Mouse (Mus musculus): ENCODE measurements around the gene Eno1. TPM values are rescaled to one million over a fixed set of nuclear protein-coding genes. Genes with fewer than 3 reads are reported as not detected.

Gene Eno1
- polyA plus RNA-seq, 1 experiment: 500 TPM

DNA sequence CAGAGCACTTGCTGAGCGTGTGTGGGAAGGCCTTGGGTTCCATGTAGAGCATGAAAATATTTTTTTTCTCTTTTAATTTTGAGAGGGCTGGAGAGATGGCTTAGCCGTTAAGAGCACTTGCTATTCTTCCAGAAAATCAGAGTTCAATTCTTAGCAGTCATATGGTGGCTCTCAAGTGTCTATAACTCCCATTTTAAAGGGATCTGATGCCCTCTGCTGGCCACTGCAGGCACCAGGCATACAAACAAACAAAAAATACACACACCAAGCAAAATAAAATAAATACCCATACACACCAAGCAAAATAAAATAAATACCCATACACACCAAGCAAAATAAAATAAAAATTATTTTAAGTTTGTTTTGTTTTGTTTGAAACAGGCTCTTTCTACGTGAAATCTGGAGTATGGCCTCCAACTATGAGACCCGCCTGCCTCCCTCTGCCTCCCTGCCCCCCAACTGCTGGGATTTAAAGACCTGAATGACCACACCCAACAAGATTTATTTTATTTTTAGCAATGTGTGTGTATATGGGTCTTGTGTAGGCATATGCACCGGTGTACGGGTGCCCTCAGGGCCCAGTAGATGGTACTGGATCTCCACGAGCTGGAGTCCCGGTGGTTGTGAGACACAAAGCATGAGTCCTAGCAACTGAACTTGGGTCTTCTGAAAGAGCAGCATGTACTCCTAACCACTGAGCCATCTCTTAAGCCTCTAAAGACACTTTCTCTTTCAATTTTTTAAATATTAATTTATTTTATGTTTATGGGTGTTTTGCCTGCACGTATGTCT lies 16.8 kb upstream of the Eno1 start:
- no peak for TF ChIP-seq GATA1 (IDR thresholded peaks at IDR 0.05; ENCODE audit: low read length)

DNA sequence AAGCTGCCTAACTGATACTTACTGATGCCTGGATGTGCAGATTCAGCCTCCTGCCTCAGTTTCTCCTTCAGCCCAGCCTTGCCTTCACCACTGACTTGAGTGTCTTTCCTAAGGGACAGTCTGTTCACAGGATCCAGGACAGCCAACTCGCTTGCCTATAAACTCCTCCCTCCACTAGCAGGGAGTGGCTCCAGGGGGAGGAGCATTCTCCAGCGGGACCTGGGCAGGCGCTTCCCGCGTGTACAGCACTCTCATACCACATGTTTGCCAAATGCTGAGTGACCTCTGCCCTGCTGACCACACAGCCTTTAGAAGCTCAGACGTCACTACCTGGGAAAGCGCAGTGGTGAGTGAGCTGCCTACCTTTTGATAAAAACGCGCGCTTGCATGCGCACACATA lies 15.9 kb upstream of the Eno1 start:
- no peak for TF ChIP-seq GATA1 (IDR thresholded peaks at IDR 0.05; ENCODE audit: low read length)

DNA sequence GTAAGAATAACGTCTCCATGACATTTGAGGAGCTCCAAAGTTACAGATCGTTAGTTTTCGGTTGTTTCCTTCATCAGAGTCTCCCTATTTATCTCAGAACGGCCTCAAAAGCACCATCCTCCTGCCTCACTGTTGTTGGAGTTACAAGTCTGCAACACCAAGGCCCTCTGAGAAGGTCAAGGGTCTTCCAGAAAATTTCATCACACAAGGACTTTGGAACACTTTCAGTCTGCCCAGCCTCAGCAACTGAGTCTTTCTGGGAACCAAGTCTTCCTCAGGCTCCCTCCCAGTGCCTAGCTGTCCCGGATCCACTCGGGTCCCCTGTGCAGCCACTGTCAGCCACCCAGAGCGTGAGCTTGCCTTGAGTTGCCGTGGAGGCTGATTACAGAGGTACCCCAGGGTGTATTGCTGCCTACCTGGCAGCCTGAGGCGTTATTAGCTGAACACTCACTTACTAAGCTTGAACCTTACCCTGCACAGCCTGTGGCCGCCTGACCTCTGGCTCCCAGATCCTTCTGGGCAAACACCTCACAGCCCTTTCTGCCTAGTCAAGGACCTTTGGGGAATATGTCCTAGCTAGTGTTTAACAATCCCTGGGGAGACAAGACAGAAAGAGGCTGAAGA lies 15.4 kb upstream of the Eno1 start:
- TF ChIP-seq GATA1 (IDR thresholded peaks at IDR 0.05; ENCODE audit: low read length): no peak

DNA sequence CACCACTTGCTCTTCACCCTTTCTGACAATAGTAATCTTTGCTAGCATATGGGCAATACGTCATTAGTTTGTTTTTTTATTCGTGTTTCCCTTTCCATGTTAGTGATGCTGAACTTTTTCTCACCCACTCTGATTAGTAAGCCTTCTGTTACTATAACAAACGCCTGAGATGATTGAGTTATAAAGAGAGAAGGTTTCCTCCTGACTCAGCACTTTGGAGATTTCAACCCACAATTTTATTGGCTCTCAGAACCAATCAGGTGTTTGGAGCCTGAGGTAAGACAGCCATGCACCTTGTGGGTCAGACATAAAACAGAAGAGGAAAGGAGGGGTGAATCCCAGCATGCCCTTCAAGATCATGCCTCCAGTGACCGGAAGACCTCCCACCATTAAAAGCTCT lies 12.7 kb upstream of the Eno1 start:
- no peak for TF ChIP-seq GATA1 (IDR thresholded peaks at IDR 0.05; ENCODE audit: low read length)

DNA sequence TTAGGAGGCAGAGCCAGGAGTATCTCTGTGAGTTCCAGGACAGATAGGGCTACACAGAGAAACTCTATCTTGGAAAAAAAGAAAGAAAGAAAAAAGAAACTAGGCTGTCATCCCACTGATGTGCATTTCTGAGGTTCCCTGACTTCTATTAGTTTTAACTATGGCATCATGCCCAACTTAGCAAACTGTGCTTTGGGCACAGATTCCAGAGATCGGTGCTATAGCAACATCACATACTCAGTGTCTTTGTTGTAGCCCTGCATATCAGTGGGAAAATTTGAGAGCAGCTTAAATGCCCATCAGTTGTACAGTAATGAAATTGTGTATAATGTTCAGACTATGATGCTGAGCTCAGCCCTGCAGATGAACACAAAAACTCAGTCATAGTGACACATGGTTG lies 10.8 kb upstream of the Eno1 start:
- TF ChIP-seq GATA1 (IDR thresholded peaks at IDR 0.05; ENCODE audit: low read length): no peak

DNA sequence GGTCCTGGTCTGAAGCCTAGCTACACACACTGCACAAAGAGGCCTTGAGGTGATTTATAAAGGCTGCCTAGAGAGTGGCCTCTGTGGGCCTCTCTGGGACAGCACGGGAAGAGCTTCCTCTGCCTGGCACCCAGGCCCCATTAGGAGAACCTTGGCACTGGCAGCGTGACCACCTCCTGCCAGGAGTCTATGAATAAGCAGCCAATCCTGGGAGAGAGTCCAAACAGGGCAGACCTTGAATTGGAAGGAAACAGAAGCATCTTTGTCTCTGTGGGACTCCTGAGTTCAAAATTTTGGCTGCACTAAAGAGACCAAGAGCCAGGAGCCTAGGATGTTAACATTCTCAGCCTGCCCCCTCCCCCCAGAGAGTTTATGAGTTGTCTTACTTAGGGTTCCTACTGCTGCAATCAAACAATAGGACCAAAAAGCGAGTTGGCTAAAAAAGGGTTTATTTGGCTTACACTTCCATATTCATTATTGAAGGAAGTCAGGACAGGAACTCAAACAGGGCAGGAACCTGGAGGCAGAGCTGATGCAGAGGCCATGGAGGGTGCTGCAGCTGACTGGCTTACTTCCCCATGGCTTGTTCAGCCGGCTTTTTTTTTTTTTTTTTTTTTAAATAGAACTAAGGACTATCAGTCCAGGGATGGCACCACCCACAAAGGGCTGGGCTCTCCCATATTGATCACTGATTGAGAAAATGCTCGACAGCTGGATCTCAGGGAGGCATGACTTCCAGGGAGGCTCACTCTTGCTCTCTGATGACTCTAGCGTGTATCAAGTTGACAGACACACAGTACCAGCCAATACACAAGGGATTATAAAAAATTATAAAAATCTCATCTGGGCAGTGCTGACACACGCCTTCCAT lies 9.5 kb upstream of the Eno1 start:
- TF ChIP-seq GATA1 (IDR thresholded peaks at IDR 0.05; ENCODE audit: low read length): no peak

DNA sequence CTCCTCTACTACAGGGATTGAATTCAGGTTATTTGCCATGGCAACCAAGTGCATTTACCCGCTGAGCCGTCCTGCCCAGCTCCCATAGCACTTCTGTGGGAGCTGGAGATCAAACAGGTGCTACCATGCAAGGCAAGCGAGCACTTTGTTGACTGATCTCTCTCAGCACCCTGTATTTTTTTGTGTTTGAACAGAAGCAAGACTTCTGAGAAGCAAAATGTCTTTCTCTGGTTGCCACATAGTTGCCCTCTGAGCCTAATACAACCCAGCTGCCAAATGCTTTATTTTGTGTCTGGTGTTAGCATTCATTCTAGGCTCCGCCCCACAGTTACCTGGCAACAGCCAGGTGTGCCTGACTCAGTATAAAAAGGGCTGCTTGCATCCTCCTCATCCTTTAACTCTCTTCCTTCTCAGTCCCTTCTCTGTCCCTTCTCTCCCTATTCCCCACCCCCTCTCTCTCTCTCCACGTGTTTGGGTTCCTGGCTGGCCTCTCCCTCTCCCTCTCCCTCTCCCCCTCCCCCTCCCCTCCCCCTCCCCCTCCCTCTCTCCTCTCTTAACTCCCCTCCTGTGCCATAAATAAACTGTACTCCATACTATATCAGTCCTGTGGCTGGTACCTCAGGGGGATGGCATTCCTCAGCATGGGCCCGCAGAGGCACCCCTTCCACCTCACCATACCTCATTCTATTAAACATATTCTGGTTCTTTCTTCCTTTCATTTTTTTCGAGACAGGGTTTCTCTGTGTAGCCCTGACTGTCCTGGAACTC lies 7.8 kb upstream of the Eno1 start:
- TF ChIP-seq GATA1 (IDR thresholded peaks at IDR 0.05; ENCODE audit: low read length): no peak

DNA sequence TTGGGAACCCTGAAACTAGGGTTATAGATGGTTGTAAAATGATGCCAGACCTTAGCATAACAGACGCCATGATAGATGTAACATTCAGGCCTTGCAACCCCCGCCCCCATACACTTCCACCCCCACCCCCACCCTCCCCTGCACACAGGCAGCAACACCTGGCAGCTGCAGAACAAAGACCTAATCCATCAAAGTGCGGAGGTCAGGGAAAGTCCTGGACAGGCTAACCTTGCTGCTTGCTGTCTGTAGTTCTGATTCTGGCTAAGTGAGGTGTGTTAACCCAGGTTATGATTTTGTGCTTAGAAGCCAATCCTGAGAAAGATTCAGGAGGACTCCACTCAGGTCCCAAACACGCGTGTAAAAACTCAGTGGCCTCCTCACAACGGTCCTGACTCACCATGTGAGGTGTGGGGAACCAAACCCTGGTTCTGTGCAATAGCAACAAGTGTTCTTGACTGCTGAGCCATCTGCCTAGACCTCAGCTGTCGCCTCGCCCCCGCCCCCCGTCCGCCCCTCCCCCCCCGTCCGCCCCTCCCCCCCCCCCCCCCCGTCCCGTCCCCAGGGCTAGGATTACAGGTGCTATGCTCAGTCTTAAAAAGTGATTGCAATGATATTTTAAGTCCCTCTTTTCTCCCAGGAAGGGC lies 6.7 kb upstream of the Eno1 start:
- no peak for TF ChIP-seq GATA1 (IDR thresholded peaks at IDR 0.05; ENCODE audit: low read length)

DNA sequence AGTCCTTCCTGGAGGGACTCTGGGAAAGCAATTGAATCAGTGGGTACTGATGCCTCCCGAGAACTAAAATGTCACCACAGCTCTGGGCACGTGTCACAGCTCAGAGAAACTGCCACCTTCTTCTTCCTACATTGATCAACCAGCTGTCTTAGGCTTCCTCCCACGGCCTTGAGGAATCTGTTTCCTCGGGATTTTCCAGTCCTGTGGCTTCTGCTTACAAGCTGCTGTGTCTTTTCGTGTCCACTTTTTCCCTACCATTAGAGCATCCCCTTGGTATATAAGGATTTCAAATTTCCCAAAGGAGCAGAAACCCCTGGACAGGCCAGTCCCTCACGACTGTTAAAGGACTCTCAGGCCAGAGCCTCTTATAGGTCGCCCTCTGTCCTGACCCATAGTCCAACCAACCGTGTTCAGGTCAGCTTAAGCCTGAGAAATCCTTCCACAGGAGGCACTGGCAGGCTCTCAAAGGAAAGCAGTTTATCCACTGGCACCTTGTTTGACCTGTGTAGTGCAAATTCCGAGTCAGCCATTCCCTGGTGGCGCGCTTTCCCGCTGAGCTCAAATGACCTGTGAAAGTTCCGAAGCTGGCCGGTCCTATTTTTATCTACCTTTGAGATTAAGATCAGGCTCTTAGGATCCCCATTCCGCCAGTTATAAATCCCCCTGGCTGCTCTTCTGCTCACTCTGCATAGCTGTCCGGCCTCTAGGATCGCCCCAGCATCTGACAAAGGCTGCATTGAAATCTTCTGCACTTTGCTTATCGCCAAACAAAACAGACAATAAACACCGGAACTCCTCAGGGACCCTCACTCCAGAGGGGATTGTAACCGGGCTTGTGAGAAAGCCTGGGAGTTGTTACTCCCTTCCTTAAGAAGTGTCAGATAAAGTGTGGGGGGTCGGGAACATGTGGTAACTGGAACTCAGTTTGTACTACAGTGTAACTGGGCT lies 5.8 kb upstream of the Eno1 start:
- TF ChIP-seq GATA1 (IDR thresholded peaks at IDR 0.05; ENCODE audit: low read length): no peak

DNA sequence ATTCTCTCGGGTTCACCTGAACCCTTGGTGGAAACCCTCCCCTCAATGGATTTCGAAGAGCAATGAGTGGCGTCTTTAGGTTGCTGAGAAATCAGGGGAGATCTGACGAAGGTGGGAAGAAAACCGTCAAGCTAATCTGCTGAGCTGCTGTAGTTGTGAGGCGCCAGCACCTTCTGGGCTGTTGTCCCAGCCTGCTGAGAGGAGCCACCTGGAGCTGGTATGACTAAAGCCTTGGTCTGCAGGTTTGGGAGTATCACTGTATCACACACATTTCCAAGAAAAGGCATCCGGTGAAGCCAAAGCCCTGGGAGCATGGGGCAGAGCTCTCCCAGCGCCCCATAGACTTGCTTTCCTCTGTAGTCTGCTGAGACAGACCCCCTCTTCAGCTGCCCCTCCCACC lies 4.7 kb upstream of the Eno1 start:
- no peak for TF ChIP-seq GATA1 (IDR thresholded peaks at IDR 0.05; ENCODE audit: low read length)

DNA sequence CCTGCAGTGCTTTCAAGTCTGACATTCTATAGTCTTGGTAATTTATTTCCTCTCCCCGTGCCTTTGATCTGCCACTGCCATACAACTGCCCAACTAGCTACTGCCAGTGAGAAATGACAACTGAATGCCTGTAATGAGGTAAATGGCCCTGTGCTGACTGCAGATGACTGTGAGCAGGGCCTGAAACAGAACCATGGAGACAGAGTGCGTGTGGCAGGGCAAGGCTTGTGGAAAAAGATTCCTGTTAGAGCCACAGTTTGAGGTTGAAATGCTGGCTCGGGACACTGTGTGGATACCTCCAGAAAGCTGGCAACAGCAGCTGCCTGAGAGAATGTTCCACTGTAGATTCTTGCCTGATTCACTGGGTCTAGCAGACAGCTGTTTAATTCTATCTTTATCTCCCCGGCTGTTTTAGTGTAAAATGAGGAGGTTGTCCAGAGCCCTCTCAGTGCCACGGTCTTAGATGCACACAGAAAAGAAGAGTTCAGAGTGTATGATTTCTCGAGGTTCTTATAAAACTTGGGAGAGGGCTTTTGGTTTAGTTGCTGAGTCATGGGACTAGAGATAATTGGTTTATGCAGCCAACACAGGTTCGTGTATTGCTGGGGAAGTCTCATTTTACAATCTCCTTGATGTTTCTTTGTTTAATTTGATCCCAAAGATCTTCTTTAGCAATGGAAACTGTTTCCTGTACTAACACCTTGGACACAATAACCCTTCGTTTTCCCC lies 1.8 kb upstream of the Eno1 start:
- TF ChIP-seq GATA1 (IDR thresholded peaks at IDR 0.05; ENCODE audit: low read length): no peak

DNA sequence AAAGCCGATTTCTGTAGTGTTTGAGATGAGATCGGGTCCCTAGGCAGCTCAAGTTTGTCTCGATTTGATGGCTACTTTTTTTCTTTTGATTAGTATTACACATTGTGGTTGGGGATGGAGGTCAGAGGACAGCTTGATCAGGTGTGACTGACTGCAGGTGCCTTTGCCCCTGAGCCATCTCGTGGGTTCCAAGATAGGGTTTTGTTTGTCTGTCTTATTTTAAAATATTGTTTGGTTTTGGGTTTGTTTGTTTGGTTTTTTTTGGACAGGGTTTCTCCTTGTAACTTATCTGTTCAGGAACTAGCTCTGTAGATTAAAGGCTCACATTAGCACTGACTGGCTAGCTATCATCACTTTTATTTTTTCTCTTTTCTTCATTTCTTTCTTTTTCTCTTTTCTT lies 936 bp upstream of the Eno1 start:
- no peak for TF ChIP-seq GATA1 (IDR thresholded peaks at IDR 0.05; ENCODE audit: low read length)

DNA sequence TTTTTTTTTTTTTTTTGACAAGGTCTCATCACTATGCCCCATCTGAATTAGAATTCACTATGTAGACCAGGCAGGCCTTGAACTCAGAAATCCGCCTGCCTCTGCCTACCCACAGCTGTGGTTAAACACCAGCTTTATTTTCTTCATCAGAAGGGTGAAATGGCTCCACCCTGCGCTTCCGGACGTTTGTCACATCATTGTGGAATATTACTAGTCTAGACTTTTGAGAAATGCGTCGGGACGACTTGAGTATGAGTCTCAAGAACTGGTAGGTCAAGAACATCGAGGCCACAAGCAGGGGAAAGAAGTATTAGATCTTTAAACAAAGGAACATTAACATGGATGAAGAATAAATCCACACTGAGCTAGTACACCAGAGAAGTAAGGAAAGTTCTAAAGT lies 490 bp upstream of the Eno1 start:
- no peak for TF ChIP-seq GATA1 (IDR thresholded peaks at IDR 0.05; ENCODE audit: low read length)
